Mouse (Mus musculus): ENCODE measurements at regions not wholly inside any gene's neighbourhood (a gene's known extent, or its start where the extent isn't known, plus 50 kb on each side); places are given as distances from the start of the nearest gene placed in this dataset.
A peak's percentile ranks its signal among the peaks of the same experiment; 100 is the strongest.

DNA sequence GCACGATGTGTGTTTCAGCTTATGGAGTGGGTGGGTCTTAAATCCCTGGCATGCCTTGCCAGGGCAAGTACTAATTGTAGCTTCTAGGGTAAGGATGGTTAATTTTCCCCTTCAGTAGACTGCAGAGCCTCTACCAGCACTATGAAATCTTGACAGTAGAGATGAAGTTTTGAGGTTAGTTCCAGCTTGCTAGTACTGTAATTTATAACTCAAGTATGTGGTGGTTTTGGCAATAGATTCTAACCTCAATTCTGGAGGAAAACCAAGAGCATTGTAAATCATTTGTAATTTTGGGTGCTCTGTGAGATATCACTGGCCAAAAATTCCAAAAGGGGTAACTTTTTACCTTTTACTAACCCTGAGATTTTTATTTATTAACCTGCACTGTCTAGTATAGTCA lies 164.3 kb upstream of the Ednrb start:
- 69% methylated on average over 1 of the region's 1 CpGs for WGBS
- no peaks in the 10 kb centered on the region for H3K36me3 ChIP-seq (ENCODE audit: control insufficient read depth, insufficient read depth, low read length)
- no peak overlapping the region for H3K4me3 ChIP-seq (ENCODE audit: low read depth, low read length)
- H3K27me3 ChIP-seq (ENCODE audit: control insufficient read depth, insufficient read depth, low read length) = no peaks in the 10 kb centered on the region
- no peak overlapping the region for H3K27ac ChIP-seq (ENCODE audit: insufficient read depth, low read depth, low read length)
- H3K4me1 ChIP-seq (ENCODE audit: control insufficient read depth, insufficient read depth, insufficient read length, low read length) = no peaks in the 10 kb centered on the region
- no peak for TF ChIP-seq CTCF (IDR thresholded peaks at IDR 0.05; ENCODE audit: extremely low read depth, insufficient read length, insufficient replicate concordance, low read depth, low read length)
- TF ChIP-seq POLR2A (IDR thresholded peaks at IDR 0.05; ENCODE audit: low read depth, low read length) = no peak

DNA sequence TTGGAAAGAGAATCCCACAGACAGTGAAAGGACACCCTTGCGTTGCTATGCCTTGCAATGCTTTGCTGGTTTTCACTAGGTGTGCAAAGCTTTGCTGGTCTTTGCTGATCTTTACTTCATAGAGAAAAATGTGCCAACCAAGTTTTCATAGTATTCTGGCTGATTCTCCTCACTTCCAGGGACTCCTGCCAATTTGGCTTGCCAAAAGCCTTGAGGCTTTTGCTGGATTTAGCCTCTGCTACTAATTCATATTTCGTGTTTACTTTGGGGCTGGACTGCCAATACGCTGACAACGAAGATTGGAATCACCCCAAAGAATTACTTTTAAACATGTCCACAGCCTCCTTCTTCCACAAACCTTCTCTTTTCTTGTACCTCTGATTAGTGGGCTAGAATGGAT lies 162.2 kb upstream of the Ednrb start:
- Histone ChIP-seq H3K27ac (ENCODE audit: insufficient read depth, low read depth, low read length) (no peak overlapping the region), H3K27me3 (ENCODE audit: control insufficient read depth, insufficient read depth, low read length) (no peaks in the 10 kb centered on the region), H3K4me3 (ENCODE audit: low read depth, low read length) (no peak overlapping the region), H3K36me3 (ENCODE audit: control insufficient read depth, insufficient read depth, low read length) (no peaks in the 10 kb centered on the region), H3K4me1 (ENCODE audit: control insufficient read depth, insufficient read depth, insufficient read length, low read length) (no peaks in the 10 kb centered on the region)
- 59% methylated on average over 4 of the region's 4 CpGs for WGBS
- no peak for TF ChIP-seq CTCF (IDR thresholded peaks at IDR 0.05; ENCODE audit: extremely low read depth, insufficient read length, insufficient replicate concordance, low read depth, low read length)
- TF ChIP-seq POLR2A (IDR thresholded peaks at IDR 0.05; ENCODE audit: low read depth, low read length) = no peak

DNA sequence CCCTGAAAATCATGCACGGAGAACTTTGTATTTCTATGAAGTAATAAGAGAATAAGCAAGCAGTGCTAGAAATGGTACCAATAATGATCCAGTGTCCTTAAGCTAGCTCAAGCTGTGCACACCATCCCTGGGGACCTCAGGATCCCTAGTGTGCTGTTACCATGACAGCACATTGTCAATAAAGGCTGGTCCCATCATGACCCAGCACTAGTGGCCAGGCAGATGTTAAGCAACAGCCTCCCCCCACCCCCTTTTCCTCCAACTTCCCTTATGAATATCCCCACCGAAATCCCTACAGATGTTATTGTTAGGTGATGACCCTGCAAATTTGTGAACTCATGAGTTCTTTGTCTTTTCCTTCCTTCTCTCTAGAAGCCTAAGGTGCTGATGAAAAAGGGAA lies 160.9 kb upstream of the Ednrb start:
- WGBS = 82% methylated on average over 2 of the region's 2 CpGs
- Histone ChIP-seq H3K36me3 (ENCODE audit: control insufficient read depth, insufficient read depth, low read length) (no peaks in the 10 kb centered on the region), H3K27me3 (ENCODE audit: control insufficient read depth, insufficient read depth, low read length) (no peaks in the 10 kb centered on the region), H3K27ac (ENCODE audit: insufficient read depth, low read depth, low read length) (no peak overlapping the region), H3K4me3 (ENCODE audit: low read depth, low read length) (no peak overlapping the region), H3K4me1 (ENCODE audit: control insufficient read depth, insufficient read depth, insufficient read length, low read length) (no peaks in the 10 kb centered on the region)
- TF ChIP-seq CTCF (IDR thresholded peaks at IDR 0.05; ENCODE audit: extremely low read depth, insufficient read length, insufficient replicate concordance, low read depth, low read length) = no peak
- TF ChIP-seq POLR2A (IDR thresholded peaks at IDR 0.05; ENCODE audit: low read depth, low read length) = no peak

GRCm38 (mm10) chr14:104002421-104002820 lies 158.2 kb upstream of the Ednrb start:
- H3K4me1 ChIP-seq (ENCODE audit: control insufficient read depth, insufficient read depth, insufficient read length, low read length) = no peaks in the 10 kb centered on the region
- 75% methylated on average over 1 of the region's 1 CpGs for WGBS
- TF ChIP-seq CTCF (IDR thresholded peaks at IDR 0.05; ENCODE audit: extremely low read depth, insufficient read length, insufficient replicate concordance, low read depth, low read length) (no peak), POLR2A (IDR thresholded peaks at IDR 0.05; ENCODE audit: low read depth, low read length) (no peak)
- H3K27me3 ChIP-seq (ENCODE audit: control insufficient read depth, insufficient read depth, low read length) = no peaks in the 10 kb centered on the region
- H3K4me3 ChIP-seq (ENCODE audit: low read depth, low read length) = no peak overlapping the region
- H3K27ac ChIP-seq (ENCODE audit: insufficient read depth, low read depth, low read length) = no peak overlapping the region
- H3K36me3 ChIP-seq (ENCODE audit: control insufficient read depth, insufficient read depth, low read length) = no peaks in the 10 kb centered on the region

GRCm38 (mm10) chr14:103990418-103990817 lies 146.2 kb upstream of the Ednrb start:
- Histone ChIP-seq H3K36me3 (ENCODE audit: control insufficient read depth, insufficient read depth, low read length) (no peaks in the 10 kb centered on the region), H3K27me3 (ENCODE audit: control insufficient read depth, insufficient read depth, low read length) (no peaks in the 10 kb centered on the region), H3K4me3 (ENCODE audit: low read depth, low read length) (no peak overlapping the region), H3K4me1 (ENCODE audit: control insufficient read depth, insufficient read depth, insufficient read length, low read length) (peaks cover 5% of the 10 kb centered on the region; the same call in 1 of the 2 replicates), H3K27ac (ENCODE audit: insufficient read depth, low read depth, low read length) (peak overlapping the region; percentile 47)
- 63% methylated on average over 3 of the region's 3 CpGs for WGBS
- no peak for TF ChIP-seq POLR2A (IDR thresholded peaks at IDR 0.05; ENCODE audit: low read depth, low read length)
- no peak for TF ChIP-seq CTCF (IDR thresholded peaks at IDR 0.05; ENCODE audit: extremely low read depth, insufficient read length, insufficient replicate concordance, low read depth, low read length)

DNA sequence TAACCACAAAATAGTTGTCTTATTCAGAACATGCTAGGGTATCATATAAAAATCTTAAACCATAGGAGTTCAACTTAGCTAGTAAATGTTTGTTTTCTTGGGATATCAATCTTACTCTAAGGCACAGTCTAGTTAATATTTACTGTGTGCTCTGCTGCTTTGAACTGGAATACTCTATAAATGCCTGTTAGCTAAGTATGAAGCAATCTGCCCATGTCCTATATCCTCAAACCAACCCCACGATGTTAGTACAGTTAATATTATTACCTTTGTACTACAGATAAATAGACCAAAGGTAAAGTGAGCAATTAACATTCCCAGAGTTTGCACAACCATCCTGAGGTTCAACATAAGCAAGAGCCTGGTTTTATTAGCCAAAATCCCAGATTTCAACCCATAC lies 145.7 kb upstream of the Ednrb start:
- Histone ChIP-seq H3K4me3 (ENCODE audit: low read depth, low read length) (no peak overlapping the region), H3K4me1 (ENCODE audit: control insufficient read depth, insufficient read depth, insufficient read length, low read length) (peaks cover 5% of the 10 kb centered on the region; the same call in 1 of the 2 replicates), H3K36me3 (ENCODE audit: control insufficient read depth, insufficient read depth, low read length) (no peaks in the 10 kb centered on the region), H3K27ac (ENCODE audit: insufficient read depth, low read depth, low read length) (peak overlapping the region; percentile 47; the same call in 1 of the 2 replicates), H3K27me3 (ENCODE audit: control insufficient read depth, insufficient read depth, low read length) (no peaks in the 10 kb centered on the region)
- WGBS = 27% methylated on average over 1 of the region's 1 CpGs
- TF ChIP-seq POLR2A (IDR thresholded peaks at IDR 0.05; ENCODE audit: low read depth, low read length) (no peak), CTCF (IDR thresholded peaks at IDR 0.05; ENCODE audit: extremely low read depth, insufficient read length, insufficient replicate concordance, low read depth, low read length) (no peak)

- TF ChIP-seq POLR2A (IDR thresholded peaks at IDR 0.05; ENCODE audit: low read depth, low read length) = no peak
- TF ChIP-seq CTCF (IDR thresholded peaks at IDR 0.05; ENCODE audit: extremely low read depth, insufficient read length, insufficient replicate concordance, low read depth, low read length) = no peak
- no peaks in the 10 kb centered on the region for H3K27me3 ChIP-seq (ENCODE audit: control insufficient read depth, insufficient read depth, low read length)
- WGBS = 90% methylated on average over 3 of the region's 3 CpGs
- no peak overlapping the region for H3K4me3 ChIP-seq (ENCODE audit: low read depth, low read length)
- peaks cover 5% of the 10 kb centered on the region; the same call in 1 of the 2 replicates for H3K4me1 ChIP-seq (ENCODE audit: control insufficient read depth, insufficient read depth, insufficient read length, low read length)
- no peak overlapping the region for H3K27ac ChIP-seq (ENCODE audit: insufficient read depth, low read depth, low read length)
- no peaks in the 10 kb centered on the region for H3K36me3 ChIP-seq (ENCODE audit: control insufficient read depth, insufficient read depth, low read length)
These were observed 143.1 kb upstream of the Ednrb start for GRCm38 (mm10) chr14:103987266-103987665.
